22 mouse cellular contexts compared by ENCODE assay signal in the genomic region with DNA sequence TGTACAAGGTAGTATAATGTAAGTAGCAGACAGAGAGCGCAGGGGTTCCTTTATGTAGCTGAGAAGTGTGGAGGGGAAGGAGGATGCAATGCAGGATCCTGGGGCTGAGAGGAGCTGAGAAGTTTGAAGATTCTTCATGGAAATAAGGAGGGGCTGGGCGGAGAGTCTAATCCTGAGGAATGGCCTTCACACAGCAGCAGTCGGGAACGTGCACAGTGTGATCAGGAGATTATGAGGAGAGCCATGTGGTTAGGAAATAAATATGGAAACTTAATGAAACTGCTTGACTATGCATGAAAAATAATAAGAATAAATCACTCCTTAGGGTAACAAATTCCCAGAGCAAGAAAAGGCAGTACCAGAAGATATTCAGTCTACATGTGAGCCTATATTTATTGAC.
DNase-seq lines count a peak whose midpoint lies in the region; ATAC-seq lines count a peak whose summit lies in the region.
"Had no signal": no experiment of that assay in that cellular context is flagged by ENCODE, and none has a peak within 500 bp of the region (broad histone marks: within the 10 kb centered on the region; RNA-seq: fewer than 3 reads in every experiment).

No protein-coding gene starts in this region.

- H3K27ac ChIP-seq in hindbrain, embryonic 16.5 days (ENCODE audit: low read depth, low read length), result no peak overlapping the region
- no peak overlapping the region for H3K27ac ChIP-seq in hindbrain, embryonic 12.5 days
- no peak overlapping the region for H3K27ac ChIP-seq in neural tube, embryonic 13.5 days (replicated peaks)
- H3K27ac ChIP-seq in neural tube, embryonic 14.5 days (ENCODE audit: low read depth, low read length), result no peak overlapping the region
- H3K27ac ChIP-seq: embryonic facial prominence, embryonic 13.5 days; embryonic facial prominence, embryonic 15.5 days; forebrain, embryonic 10.5 days; forebrain, embryonic 12.5 days had no signal

- 56% methylated on average over 4 of the region's 4 CpGs for WGBS in hindbrain, embryonic 16.5 days
- WGBS in hindbrain, embryonic 12.5 days, result 80% methylated on average over 4 of the region's 4 CpGs
- WGBS in neural tube, embryonic 13.5 days, result 41% methylated on average over 4 of the region's 4 CpGs
- 51% methylated on average over 4 of the region's 4 CpGs for WGBS in neural tube, embryonic 14.5 days

- intact Hi-C loops in heart, postnatal 25 days (cut with DNase I), result no loop called here

- H3K4me1 ChIP-seq in hindbrain, embryonic 16.5 days (ENCODE audit: control insufficient read depth, insufficient read depth, low read depth, low read length), result no peaks in the 10 kb centered on the region
- no peaks in the 10 kb centered on the region for H3K4me1 ChIP-seq in hindbrain, embryonic 12.5 days
- H3K4me1 ChIP-seq in neural tube, embryonic 13.5 days (replicated peaks), result 0 out of 2 replicates have a peak, but pooled peaks cover 6% of the 10 kb centered on the region
- no peaks in the 10 kb centered on the region for H3K4me1 ChIP-seq in neural tube, embryonic 14.5 days (ENCODE audit: control insufficient read depth, insufficient read depth, low read length)
- H3K4me1 ChIP-seq: embryonic facial prominence, embryonic 13.5 days; embryonic facial prominence, embryonic 15.5 days; forebrain, embryonic 10.5 days; forebrain, embryonic 12.5 days had no signal

- no peaks in the 10 kb centered on the region for H3K36me3 ChIP-seq in hindbrain, embryonic 16.5 days (ENCODE audit: control insufficient read depth, insufficient read depth, low read length)
- no peaks in the 10 kb centered on the region for H3K36me3 ChIP-seq in hindbrain, embryonic 12.5 days
- H3K36me3 ChIP-seq in neural tube, embryonic 13.5 days, result no peaks in the 10 kb centered on the region
- H3K36me3 ChIP-seq in neural tube, embryonic 14.5 days (ENCODE audit: control insufficient read depth, insufficient read depth, low read length), result no peaks in the 10 kb centered on the region
- H3K36me3 ChIP-seq: embryonic facial prominence, embryonic 13.5 days; embryonic facial prominence, embryonic 15.5 days; forebrain, embryonic 10.5 days; forebrain, embryonic 12.5 days had no signal

- H3K9ac ChIP-seq in hindbrain, embryonic 16.5 days (ENCODE audit: low read depth, low read length), result no peak overlapping the region
- H3K9ac ChIP-seq in hindbrain, embryonic 12.5 days, result no peak overlapping the region
- H3K9ac ChIP-seq in neural tube, embryonic 13.5 days, result no peak overlapping the region
- H3K9ac ChIP-seq in neural tube, embryonic 14.5 days (replicated peaks; ENCODE audit: low read depth, low read length), result no peak overlapping the region
- H3K9ac ChIP-seq: embryonic facial prominence, embryonic 13.5 days; embryonic facial prominence, embryonic 15.5 days; forebrain, embryonic 12.5 days had no signal

- H3K4me3 ChIP-seq in hindbrain, embryonic 16.5 days (ENCODE audit: low read length), result no peak overlapping the region
- H3K4me3 ChIP-seq in hindbrain, embryonic 12.5 days, result no peak overlapping the region
- H3K4me3 ChIP-seq in neural tube, embryonic 13.5 days, result no peak overlapping the region
- H3K4me3 ChIP-seq in neural tube, embryonic 14.5 days (ENCODE audit: low read depth, low read length), result no peak overlapping the region
- H3K4me3 ChIP-seq: embryonic facial prominence, embryonic 13.5 days; embryonic facial prominence, embryonic 15.5 days; erythroblast, embryonic 14.5 days; forebrain, embryonic 10.5 days; forebrain, embryonic 12.5 days had no signal

- no peaks in the 10 kb centered on the region for H3K9me3 ChIP-seq in hindbrain, embryonic 16.5 days (ENCODE audit: control insufficient read depth, low read length)
- H3K9me3 ChIP-seq in hindbrain, embryonic 12.5 days (replicated peaks), result no peaks in the 10 kb centered on the region
- H3K9me3 ChIP-seq in neural tube, embryonic 13.5 days, result no peaks in the 10 kb centered on the region
- no peaks in the 10 kb centered on the region for H3K9me3 ChIP-seq in neural tube, embryonic 14.5 days (ENCODE audit: control insufficient read depth, low read length)
- H3K9me3 ChIP-seq: embryonic facial prominence, embryonic 13.5 days; embryonic facial prominence, embryonic 15.5 days; forebrain, embryonic 10.5 days; forebrain, embryonic 12.5 days had no signal

- no peak for DNase-seq in heart, postnatal 25 days (ENCODE audit: low spot score)
- no peak for DNase-seq in right cerebral cortex, postnatal 4 days
- DNase-seq: adrenal gland, adult 2 months; adrenal gland, postnatal 10 days; adrenal gland, postnatal 25 days; cerebellum, adult 11 months; cerebellum, adult 18-20 months; cerebellum, adult 8-10 months; cerebellum, adult 9-11 months; cerebellum, postnatal 14 days; cerebellum, postnatal 36 days; embryo, embryonic 11 days had no signal

- ATAC-seq in hindbrain, embryonic 16.5 days, result peak; percentile 52; the same call in 1 of the 2 replicates
- no peak for ATAC-seq in hindbrain, embryonic 12.5 days (ENCODE audit: low FRiP score)
- ATAC-seq in neural tube, embryonic 13.5 days (ENCODE audit: low read depth), result peak; percentile 50; the same call in 1 of the 2 replicates
- peak; percentile 44; the same call in 1 of the 2 replicates for ATAC-seq in neural tube, embryonic 14.5 days (ENCODE audit: low read depth)
- ATAC-seq: forebrain, embryonic 14.5 days had no signal

- no peak overlapping the region for H3K4me2 ChIP-seq in hindbrain, embryonic 16.5 days (ENCODE audit: low read length)
- H3K4me2 ChIP-seq in hindbrain, embryonic 12.5 days (replicated peaks), result no peak overlapping the region
- no peak overlapping the region for H3K4me2 ChIP-seq in neural tube, embryonic 13.5 days
- H3K4me2 ChIP-seq in neural tube, embryonic 14.5 days (ENCODE audit: low read depth, low read length), result no peak overlapping the region
- H3K4me2 ChIP-seq: embryonic facial prominence, embryonic 13.5 days; embryonic facial prominence, embryonic 15.5 days; forebrain, embryonic 12.5 days had no signal

- H3K27me3 ChIP-seq in hindbrain, embryonic 16.5 days (replicated peaks; ENCODE audit: control insufficient read depth, insufficient read depth, low read length), result no peaks in the 10 kb centered on the region
- H3K27me3 ChIP-seq in hindbrain, embryonic 12.5 days, result no peaks in the 10 kb centered on the region
- no peaks in the 10 kb centered on the region for H3K27me3 ChIP-seq in neural tube, embryonic 13.5 days
- H3K27me3 ChIP-seq in neural tube, embryonic 14.5 days (ENCODE audit: control insufficient read depth, insufficient read depth, low read length), result no peaks in the 10 kb centered on the region
- H3K27me3 ChIP-seq: embryonic facial prominence, embryonic 13.5 days; embryonic facial prominence, embryonic 15.5 days; forebrain, embryonic 12.5 days had no signal
